Mouse (Mus musculus) limb, embryonic 14.5 days (tissue): Measurements from ENCODE around the gene Trim41. TPM values are rescaled to one million over a fixed set of nuclear protein-coding genes. Genes with fewer than 3 reads are reported as not detected.

ENCODE experiments used
- ATAC-seq: fragments of 200-750 bp; cut with Nextera tagmentation; 2 replicates; pipeline ENCODE4 v1.8.0; 2017; ENCODE audit warnings: low read depth, moderate number of reproducible peaks, moderate TSS enrichment; ENCODE audit not compliant: low FRiP score
- DNase-seq: peaks from one replicate; pipeline ENCODE4 v3.0.0-alpha.2; 2015; ENCODE audit warnings: low spot score
- H3K27ac ChIP-seq: fragments of 300-500 bp; sonication (generic); replicated peaks from 2 replicates; pipeline ENCODE4 v1.5.1; 2014; ENCODE audit warnings: low read depth, mild to moderate bottlenecking, low read length, moderate library complexity, mixed read lengths
- H3K27me3 ChIP-seq: fragments of 300-500 bp; sonication (generic); 2 replicates; pipeline ENCODE4 v1.6.1; 2014; ENCODE audit warnings: low read length, mixed read lengths; ENCODE audit not compliant: control insufficient read depth, insufficient read depth
- H3K36me3 ChIP-seq: fragments of 300-500 bp; sonication (generic); 2 replicates; pipeline ENCODE4 v1.6.1; 2014; ENCODE audit warnings: mild to moderate bottlenecking, low read length, moderate library complexity, mixed read lengths; ENCODE audit not compliant: control insufficient read depth, insufficient read depth
- H3K4me1 ChIP-seq: fragments of 300-500 bp; sonication (generic); 2 replicates; pipeline ENCODE4 v1.6.1; 2014; ENCODE audit warnings: antibody characterized with exemption, low read length, mixed read lengths; ENCODE audit not compliant: control insufficient read depth, insufficient read depth
- H3K4me2 ChIP-seq: fragments of 300-500 bp; sonication (generic); replicated peaks from 2 replicates; pipeline ENCODE4 v1.6.1; 2014; ENCODE audit warnings: low read depth, mild to moderate bottlenecking, low read length, moderate library complexity; ENCODE audit not compliant: severe bottlenecking
- H3K4me3 ChIP-seq: fragments of 300-500 bp; sonication (generic); replicated peaks from 2 replicates; pipeline ENCODE4 v1.5.1; 2014; ENCODE audit warnings: low read length
- H3K9ac ChIP-seq: fragments of 300-500 bp; sonication (generic); 2 replicates; pipeline ENCODE4 v1.6.1; 2014; ENCODE audit warnings: mild to moderate bottlenecking, low read depth, low read length, moderate library complexity; ENCODE audit not compliant: severe bottlenecking
- H3K9me3 ChIP-seq: fragments of 300-500 bp; sonication (generic); 2 replicates; pipeline ENCODE4 v1.6.1; 2016; ENCODE audit warnings: low read length; ENCODE audit not compliant: control insufficient read depth
- POLR2A ChIP-seq: fragments of 200-500 bp; IDR thresholded peaks from 2 replicates; pipeline ENCODE4 v1.8.0; 2012; ENCODE audit warnings: inconsistent platforms, mild to moderate bottlenecking, moderate library complexity, borderline replicate concordance; ENCODE audit not compliant: insufficient read depth, insufficient read length; ENCODE audit errors: extremely low read depth
- WGBS: fragments of 180-500 bp; shearing (Covaris S2); extraction: QIAGEN DNeasy Blood & Tissue Kit; methylation state at CpG from one replicate; pipeline ENCODE4 v1.1.7; 2014; 5-methylcytosine and 5-hydroxymethylcytosine counted together
- polyA plus RNA-seq, 2 experiments: library from polyadenylated mRNA; depleted of rRNA in 1 of 2; stranded (reverse) in 1 of 2; unstranded in 1 of 2; fragments of >200 nt; fragmentation: Nextera tagmentation in 1 of 2; extraction: Ambion mirVana in 1 of 2; gene quantifications; 2 replicates each; pipeline versions ENCODE4 v1.2.1 to v1.2.3; 2012 to 2014

Trim41 gene
- polyA plus RNA-seq, 2 experiments, result 5.5 to 51.5 TPM

DNA sequence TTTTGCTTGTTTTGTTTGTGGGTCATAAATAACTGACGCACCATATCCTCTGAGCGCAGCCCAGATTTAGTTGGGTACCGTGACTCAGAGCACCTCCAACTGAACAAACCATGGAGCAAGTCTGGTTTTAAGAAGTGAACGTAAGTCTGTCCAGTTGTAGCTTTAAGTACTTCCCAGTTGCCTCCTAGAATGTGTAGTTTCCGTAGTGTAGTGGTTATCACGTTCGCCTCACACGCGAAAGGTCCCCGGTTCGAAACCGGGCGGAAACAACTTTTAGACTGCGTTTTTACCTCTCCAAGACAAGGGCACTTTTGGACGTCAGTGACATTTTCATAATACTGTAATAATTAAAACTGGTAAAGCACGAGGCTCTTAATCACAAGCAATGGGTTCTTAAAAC is 1.2 kb upstream of the Trim41 start:
- Histone ChIP-seq H3K4me2 (peak overlapping the region; percentile 49), H3K9me3 (no peaks in the 10 kb centered on the region), H3K27ac (no peak overlapping the region), H3K9ac (0 out of 2 replicates have a peak overlapping the region, but pooled peaks have one; percentile 86), H3K36me3 (peaks cover 9% of the 10 kb centered on the region; the same call in 1 of the 2 replicates), H3K27me3 (no peaks in the 10 kb centered on the region), H3K4me1 (peaks cover 11% of the 10 kb centered on the region), H3K4me3 (peak overlapping the region; percentile 73)
- DNase-seq, result peak; percentile 97
- WGBS, result under 1% methylated on average over 16 of the region's 16 CpGs
- TF ChIP-seq POLR2A, result no peak
- ATAC-seq, result peak; percentile 18

DNA sequence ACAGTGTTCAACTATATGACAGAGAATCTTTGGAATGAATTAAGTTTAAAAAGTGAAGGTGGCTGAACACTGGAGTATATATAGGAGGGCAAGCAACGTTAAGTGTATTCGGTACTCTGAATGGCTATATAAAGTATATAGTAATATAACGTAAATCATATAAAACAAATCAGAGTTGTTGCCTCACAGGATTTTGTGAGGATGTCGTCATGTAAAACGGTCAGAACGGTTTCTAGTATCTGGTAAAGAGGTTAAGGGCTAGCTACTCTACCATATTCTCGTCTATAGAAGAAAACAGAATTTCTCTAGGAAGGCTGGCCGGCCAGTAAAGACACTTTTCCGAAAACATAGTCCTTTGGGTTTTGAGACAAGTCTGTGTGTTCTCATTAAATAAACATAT is 641 bp upstream of the Trim41 start:
- H3K9me3 ChIP-seq, result no peaks in the 10 kb centered on the region
- DNase-seq (no peak), ATAC-seq (no peak)
- H3K4me2 ChIP-seq, result peak overlapping the region; percentile 49
- peak overlapping the region; percentile 86 for H3K9ac ChIP-seq
- peaks cover 11% of the 10 kb centered on the region for H3K4me1 ChIP-seq
- no peaks in the 10 kb centered on the region for H3K27me3 ChIP-seq
- 6% methylated on average over 9 of the region's 9 CpGs for WGBS
- peak overlapping the region; percentile 73 for H3K4me3 ChIP-seq
- TF ChIP-seq POLR2A, result no peak
- peak overlapping the region; percentile 91 for H3K27ac ChIP-seq
- H3K36me3 ChIP-seq, result peaks cover 14% of the 10 kb centered on the region

- H3K9me3 ChIP-seq, result no peaks in the 10 kb centered on the region
- DNase-seq (peak; percentile 49), ATAC-seq (peak; percentile 42)
- peak overlapping the region; percentile 73 for H3K4me3 ChIP-seq
- H3K27ac ChIP-seq, result 0 out of 2 replicates have a peak overlapping the region, but pooled peaks have one; percentile 48
- no peaks in the 10 kb centered on the region for H3K27me3 ChIP-seq
- peak overlapping the region; percentile 86 for H3K9ac ChIP-seq
- H3K4me2 ChIP-seq, result peak overlapping the region; percentile 81
- peaks cover 11% of the 10 kb centered on the region for H3K4me1 ChIP-seq
- 5% methylated on average over 22 of the region's 23 CpGs for WGBS
- H3K36me3 ChIP-seq, result peaks cover 29% of the 10 kb centered on the region
- TF ChIP-seq POLR2A, result no peak
Observed at GRCm38 (mm10) chr11:48816281-48816781, 822 bp downstream of the Trim41 start.

- Histone ChIP-seq H3K27me3 (no peaks in the 10 kb centered on the region), H3K4me3 (peak overlapping the region; percentile 73), H3K4me1 (peaks cover 11% of the 10 kb centered on the region), H3K9me3 (no peaks in the 10 kb centered on the region), H3K27ac (0 out of 2 replicates have a peak overlapping the region, but pooled peaks have one; percentile 48), H3K4me2 (peak overlapping the region; percentile 81), H3K9ac (peak overlapping the region; percentile 86), H3K36me3 (peaks cover 33% of the 10 kb centered on the region)
- 71% methylated on average over 16 of the region's 16 CpGs for WGBS
- ATAC-seq (no peak), DNase-seq (no peak)
- no peak for TF ChIP-seq POLR2A
Observed at GRCm38 (mm10) chr11:48815851-48816250, 1.3 kb downstream of the Trim41 start.

- Histone ChIP-seq H3K4me3 (no peak overlapping the region), H3K4me1 (peaks cover 11% of the 10 kb centered on the region), H3K9ac (no peak overlapping the region), H3K9me3 (no peaks in the 10 kb centered on the region), H3K27ac (no peak overlapping the region), H3K4me2 (no peak overlapping the region), H3K36me3 (peaks cover 46% of the 10 kb centered on the region), H3K27me3 (no peaks in the 10 kb centered on the region)
- ATAC-seq (no peak), DNase-seq (no peak)
- no peak for TF ChIP-seq POLR2A
Observed at GRCm38 (mm10) chr11:48813782-48814181, 3.4 kb downstream of the Trim41 start.
